Mouse (Mus musculus) limb, embryonic 14.5 days (tissue): Measurements from ENCODE around the gene Tyw5. TPM values are rescaled to one million over a fixed set of nuclear protein-coding genes. Genes with fewer than 3 reads are reported as not detected.

Experiments
- ATAC-seq: fragments of 200-750 bp; cut with Nextera tagmentation; 2 replicates; pipeline ENCODE4 v1.8.0; 2017; ENCODE audit warnings: low read depth, moderate number of reproducible peaks, moderate TSS enrichment; ENCODE audit not compliant: low FRiP score
- DNase-seq: peaks from one replicate; pipeline ENCODE4 v3.0.0-alpha.2; 2015; ENCODE audit warnings: low spot score
- H3K27ac ChIP-seq: fragments of 300-500 bp; sonication (generic); replicated peaks from 2 replicates; pipeline ENCODE4 v1.5.1; 2014; ENCODE audit warnings: low read depth, mild to moderate bottlenecking, low read length, moderate library complexity, mixed read lengths
- H3K27me3 ChIP-seq: fragments of 300-500 bp; sonication (generic); 2 replicates; pipeline ENCODE4 v1.6.1; 2014; ENCODE audit warnings: low read length, mixed read lengths; ENCODE audit not compliant: control insufficient read depth, insufficient read depth
- H3K36me3 ChIP-seq: fragments of 300-500 bp; sonication (generic); 2 replicates; pipeline ENCODE4 v1.6.1; 2014; ENCODE audit warnings: mild to moderate bottlenecking, low read length, moderate library complexity, mixed read lengths; ENCODE audit not compliant: control insufficient read depth, insufficient read depth
- H3K4me1 ChIP-seq: fragments of 300-500 bp; sonication (generic); 2 replicates; pipeline ENCODE4 v1.6.1; 2014; ENCODE audit warnings: antibody characterized with exemption, low read length, mixed read lengths; ENCODE audit not compliant: control insufficient read depth, insufficient read depth
- H3K4me2 ChIP-seq: fragments of 300-500 bp; sonication (generic); replicated peaks from 2 replicates; pipeline ENCODE4 v1.6.1; 2014; ENCODE audit warnings: low read depth, mild to moderate bottlenecking, low read length, moderate library complexity; ENCODE audit not compliant: severe bottlenecking
- H3K4me3 ChIP-seq: fragments of 300-500 bp; sonication (generic); replicated peaks from 2 replicates; pipeline ENCODE4 v1.5.1; 2014; ENCODE audit warnings: low read length
- H3K9ac ChIP-seq: fragments of 300-500 bp; sonication (generic); 2 replicates; pipeline ENCODE4 v1.6.1; 2014; ENCODE audit warnings: mild to moderate bottlenecking, low read depth, low read length, moderate library complexity; ENCODE audit not compliant: severe bottlenecking
- H3K9me3 ChIP-seq: fragments of 300-500 bp; sonication (generic); 2 replicates; pipeline ENCODE4 v1.6.1; 2016; ENCODE audit warnings: low read length; ENCODE audit not compliant: control insufficient read depth
- POLR2A ChIP-seq: fragments of 200-500 bp; IDR thresholded peaks from 2 replicates; pipeline ENCODE4 v1.8.0; 2012; ENCODE audit warnings: inconsistent platforms, mild to moderate bottlenecking, moderate library complexity, borderline replicate concordance; ENCODE audit not compliant: insufficient read depth, insufficient read length; ENCODE audit errors: extremely low read depth
- WGBS: fragments of 180-500 bp; shearing (Covaris S2); extraction: QIAGEN DNeasy Blood & Tissue Kit; methylation state at CpG from one replicate; pipeline ENCODE4 v1.1.7; 2014; 5-methylcytosine and 5-hydroxymethylcytosine counted together
- polyA plus RNA-seq, 2 experiments: library from polyadenylated mRNA; depleted of rRNA in 1 of 2; stranded (reverse) in 1 of 2; unstranded in 1 of 2; fragments of >200 nt; fragmentation: Nextera tagmentation in 1 of 2; extraction: Ambion mirVana in 1 of 2; gene quantifications; 2 replicates each; pipeline versions ENCODE4 v1.2.1 to v1.2.3; 2012 to 2014

The Tyw5 gene
- polyA plus RNA-seq (2012; rRNA removed) (22.3 and 30.1 TPM in 2 replicates), polyA plus RNA-seq (2014; fragmentation: Nextera tagmentation; extraction: Ambion mirVana) (25.3 and 25.6 TPM in 2 replicates)

DNA sequence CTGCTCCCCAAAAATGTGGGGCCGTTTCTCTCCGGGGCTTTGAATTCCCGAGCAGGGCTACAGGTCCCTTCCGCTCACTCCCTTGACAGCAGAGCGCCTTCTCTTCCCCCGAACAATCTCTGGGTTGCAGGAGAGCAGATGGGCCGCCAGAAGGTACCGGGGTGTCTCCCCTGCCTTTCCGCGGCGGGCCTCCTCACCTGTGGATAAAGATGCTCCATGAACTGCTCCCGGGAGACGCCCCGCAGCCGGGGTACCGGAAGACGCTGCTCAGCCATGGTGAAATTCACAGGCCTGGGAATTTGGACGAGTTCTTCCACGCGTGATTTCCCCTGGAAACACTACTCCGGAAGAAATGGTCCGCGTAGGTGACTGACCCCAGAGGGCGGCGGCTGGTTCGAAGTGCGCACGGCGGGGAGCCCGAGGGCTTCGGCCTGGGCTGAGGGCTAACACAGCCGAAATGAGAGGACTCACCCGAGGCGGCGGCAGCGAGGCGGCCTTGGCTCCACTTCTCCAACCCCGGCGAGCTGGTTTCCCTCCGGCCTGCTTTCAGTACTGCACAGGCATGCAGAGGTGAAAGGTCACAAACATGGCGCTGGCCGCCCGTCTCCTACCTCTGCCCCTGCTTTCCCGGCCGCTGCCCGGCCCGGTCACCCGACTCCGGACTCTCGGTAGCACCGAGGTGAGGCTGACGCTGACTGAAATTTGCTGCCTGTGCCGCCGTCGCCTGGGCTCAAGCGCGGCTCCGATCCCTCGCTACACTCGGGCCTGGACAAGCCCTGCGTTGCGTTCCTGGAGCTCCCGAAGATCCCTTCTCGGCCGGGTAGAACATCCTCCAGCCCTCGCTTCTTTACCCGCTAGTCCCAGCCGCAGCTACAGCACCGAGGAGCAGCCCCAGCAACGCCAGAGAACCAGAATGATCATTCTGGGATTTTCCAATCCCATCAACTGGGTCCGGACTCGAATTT, at the start of gene Tyw5, which contains the start of gene Maip1:
TSS of gene Tyw5 (minus strand) at position 915 of the 965 bp plus-strand sequence.
TSS of gene Maip1 (plus strand) at position 142 of the 965 bp plus-strand sequence.
- DNase-seq, result peak; percentile 79
- Histone ChIP-seq H3K9me3 (no peaks in the 10 kb centered on the region), H3K4me1 (peaks cover 22% of the 10 kb centered on the region), H3K4me2 (peak within 1 kb of the TSS; percentile 78), H3K36me3 (peaks cover 4% of the 10 kb centered on the region), H3K27ac (peak within 1 kb of the TSS; percentile 91), H3K27me3 (no peaks in the 10 kb centered on the region), H3K4me3 (peak within 1 kb of the TSS; percentile 88), H3K9ac (peak within 1 kb of the TSS; percentile 72)
- TF ChIP-seq POLR2A, result 0 out of 2 replicates have a peak, but pooled peaks have one; percentile 39
- peak; percentile 93 for ATAC-seq
- 3% methylated on average over 72 of the region's 72 CpGs for WGBS

DNA sequence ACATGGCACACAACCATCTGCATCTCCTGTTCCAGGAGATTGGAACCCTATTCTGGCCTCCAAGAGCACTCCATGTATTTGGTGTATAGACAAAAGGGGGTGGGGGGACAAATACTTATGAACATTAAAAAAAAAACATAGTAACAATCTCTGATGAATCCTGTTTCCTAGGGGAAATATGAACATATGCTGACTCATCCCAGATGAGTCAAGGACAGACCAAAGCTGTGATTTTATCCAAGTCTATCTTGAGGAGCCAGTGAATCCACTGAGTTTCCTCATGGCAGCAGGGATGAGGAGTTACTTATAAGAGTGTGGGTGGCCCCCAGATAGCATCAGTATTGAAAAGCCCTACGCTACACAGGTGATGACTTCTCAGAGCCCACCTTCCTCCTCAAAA, 43.3 kb upstream of the Tyw5 start:
- H3K4me1 ChIP-seq, result no peaks in the 10 kb centered on the region
- H3K4me2 ChIP-seq, result no peak overlapping the region
- H3K27ac ChIP-seq, result no peak overlapping the region
- H3K36me3 ChIP-seq, result no peaks in the 10 kb centered on the region
- H3K27me3 ChIP-seq, result no peaks in the 10 kb centered on the region
- no peak overlapping the region for H3K4me3 ChIP-seq
- no peaks in the 10 kb centered on the region for H3K9me3 ChIP-seq
- ATAC-seq (no peak), DNase-seq (no peak)
- TF ChIP-seq POLR2A, result no peak
- 90% methylated on average over 1 of the region's 1 CpGs for WGBS
- no peak overlapping the region for H3K9ac ChIP-seq

DNA sequence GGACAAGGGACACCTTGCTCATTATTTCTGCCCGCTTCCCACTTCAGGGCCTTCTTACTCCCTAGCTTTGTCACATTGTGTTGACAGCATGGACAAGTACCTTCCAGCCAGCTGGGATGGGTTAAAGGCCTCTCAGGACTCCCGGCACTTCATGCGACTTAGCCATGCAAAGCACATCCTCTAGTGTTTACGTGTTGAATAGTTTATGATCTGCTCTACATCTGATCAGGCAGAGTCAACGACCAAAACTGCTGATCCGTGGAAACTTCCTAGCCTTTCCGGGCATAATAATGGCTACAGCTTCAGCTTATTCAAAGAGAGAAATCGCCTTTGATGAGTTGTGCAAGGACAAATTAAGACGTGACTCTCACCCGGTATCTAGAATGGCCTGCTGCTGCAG, 38.8 kb upstream of the Tyw5 start:
- H3K4me1 ChIP-seq, result peaks cover 4% of the 10 kb centered on the region
- ATAC-seq (no peak), DNase-seq (no peak)
- no peak overlapping the region for H3K4me3 ChIP-seq
- no peak overlapping the region for H3K27ac ChIP-seq
- H3K4me2 ChIP-seq, result no peak overlapping the region
- 79% methylated on average over 10 of the region's 10 CpGs for WGBS
- H3K36me3 ChIP-seq, result no peaks in the 10 kb centered on the region
- no peaks in the 10 kb centered on the region for H3K27me3 ChIP-seq
- TF ChIP-seq POLR2A, result no peak
- no peaks in the 10 kb centered on the region for H3K9me3 ChIP-seq
- no peak overlapping the region for H3K9ac ChIP-seq

DNA sequence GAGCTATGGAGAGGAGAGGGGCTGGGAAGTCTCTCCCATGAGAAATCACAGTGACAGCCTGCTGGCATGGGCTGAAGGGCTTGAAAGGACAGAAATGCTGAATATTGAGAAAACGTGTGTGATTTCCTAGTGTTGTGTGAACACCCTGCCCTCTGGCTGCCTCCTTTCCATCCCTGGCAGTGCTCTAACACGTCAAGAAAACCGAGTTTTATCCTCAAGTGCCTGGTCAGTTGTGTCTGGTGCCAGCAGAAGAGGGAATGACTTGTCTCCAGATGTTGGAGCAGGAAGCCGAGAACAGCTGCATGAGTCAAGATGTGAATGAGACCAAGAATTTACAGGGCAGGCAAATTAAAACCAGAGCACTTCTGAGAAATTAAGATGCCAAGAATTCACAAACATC, 33.9 kb upstream of the Tyw5 start:
- TF ChIP-seq POLR2A, result no peak
- peak; percentile 27 for DNase-seq

DNA sequence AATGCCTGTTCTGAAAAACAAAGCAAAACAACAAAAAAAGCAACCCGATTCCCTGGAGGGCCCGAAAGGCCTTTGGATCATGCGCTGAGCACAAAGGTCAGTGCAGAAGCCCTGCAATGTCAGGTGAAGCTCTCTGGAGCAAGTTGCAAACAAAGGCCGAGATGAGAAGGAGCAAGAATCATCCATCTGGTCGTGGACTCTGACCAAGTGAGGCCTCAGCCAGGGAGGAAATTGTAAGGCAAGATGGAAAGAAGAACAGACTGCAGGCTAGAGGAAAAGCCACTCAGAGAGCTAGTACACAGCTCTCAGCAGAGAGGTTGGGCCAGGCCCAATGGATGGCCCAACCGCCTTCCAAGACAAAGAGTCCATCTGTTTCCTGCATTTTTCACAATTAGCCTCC, 32.1 kb upstream of the Tyw5 start:
- ATAC-seq (no peak), DNase-seq (no peak)
- Histone ChIP-seq H3K27me3 (no peaks in the 10 kb centered on the region), H3K27ac (no peak overlapping the region), H3K4me2 (no peak overlapping the region), H3K4me3 (no peak overlapping the region), H3K9me3 (no peaks in the 10 kb centered on the region), H3K9ac (no peak overlapping the region), H3K36me3 (no peaks in the 10 kb centered on the region), H3K4me1 (peaks cover 34% of the 10 kb centered on the region)
- TF ChIP-seq POLR2A, result no peak
- 79% methylated on average over 6 of the region's 6 CpGs for WGBS

More for the DNA sequence above, 33.9 kb upstream of the Tyw5 start:
- no peaks in the 10 kb centered on the region for H3K9me3 ChIP-seq
- WGBS, result 19% methylated on average over 4 of the region's 4 CpGs
- no peak overlapping the region for H3K4me3 ChIP-seq
- H3K9ac ChIP-seq, result no peak overlapping the region
- ATAC-seq, result no peak
- no peaks in the 10 kb centered on the region for H3K27me3 ChIP-seq
- no peaks in the 10 kb centered on the region for H3K36me3 ChIP-seq
- peaks cover 32% of the 10 kb centered on the region for H3K4me1 ChIP-seq
- H3K27ac ChIP-seq, result peak overlapping the region; percentile 39; the same call in 1 of the 2 replicates
- no peak overlapping the region for H3K4me2 ChIP-seq
